Mouse (Mus musculus) cortical plate, adult 2 months (tissue): Measurements from ENCODE around the gene Zfp239.

ENCODE experiments used
- CTCF ChIP-seq: fragments of 200-500 bp; IDR thresholded peaks from 2 replicates; pipeline ENCODE4 v1.5.1; 2011; ENCODE audit warnings: mild to moderate bottlenecking, control low read depth, low read length; ENCODE audit not compliant: insufficient read depth; ENCODE audit errors: extremely low read depth
- POLR2A ChIP-seq: fragments of 200-500 bp; IDR thresholded peaks from 2 replicates; pipeline ENCODE4 v1.6.1; 2011; ENCODE audit warnings: mild to moderate bottlenecking, low read length, control low read depth; ENCODE audit not compliant: insufficient read depth; ENCODE audit errors: extremely low read depth

DNA sequence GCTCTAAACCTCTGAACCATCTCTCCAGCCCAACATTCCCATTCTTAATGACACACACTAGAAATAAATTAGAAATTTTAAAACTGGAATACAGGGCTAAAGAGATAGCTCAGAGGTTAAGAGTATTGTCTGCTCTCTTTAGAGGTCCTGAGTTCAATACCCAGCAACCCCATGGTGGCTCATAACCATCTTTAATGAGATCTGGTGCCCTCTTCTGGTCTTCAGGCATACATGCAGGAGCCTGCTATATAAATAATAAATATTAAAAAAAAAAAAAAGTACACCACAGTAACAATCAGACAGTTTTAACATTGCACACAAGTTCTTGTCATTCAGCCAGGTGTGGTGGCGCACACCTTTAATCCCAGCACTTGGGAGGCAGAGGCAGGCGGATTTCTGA, 14.1 kb upstream of the Zfp239 start:
- TF ChIP-seq CTCF (no peak), POLR2A (no peak)
